Mouse (Mus musculus) kidney, adult 2 months (tissue): ENCODE results near the gene Clec11a. TPM values are rescaled to one million over a fixed set of nuclear protein-coding genes. Genes with fewer than 3 reads are reported as not detected.
A peak's percentile ranks its signal among the peaks of the same experiment; 100 is the strongest.

Experiments used
- DNase-seq: peaks from one replicate; pipeline ENCODE4 v3.0.0; 2021
- H3K27ac ChIP-seq: fragments of 200-500 bp; 2 replicates; pipeline ENCODE4 v1.5.1; 2012; ENCODE audit warnings: low read depth, low read length, control low read depth, inconsistent platforms; ENCODE audit not compliant: insufficient read depth
- H3K27me3 ChIP-seq: fragments of 200-500 bp; replicated peaks from 2 replicates; pipeline ENCODE4 v1.6.1; 2012; ENCODE audit warnings: mild to moderate bottlenecking, moderate library complexity, low read length, inconsistent platforms; ENCODE audit not compliant: control insufficient read depth, insufficient read depth
- H3K36me3 ChIP-seq: fragments of 200-500 bp; 2 replicates; pipeline ENCODE4 v1.6.1; 2012; ENCODE audit warnings: mild to moderate bottlenecking, moderate library complexity, low read length, inconsistent platforms; ENCODE audit not compliant: control insufficient read depth, insufficient read depth
- H3K4me1 ChIP-seq: fragments of 200-500 bp; 2 replicates; pipeline ENCODE4 v1.6.1; 2011; ENCODE audit warnings: low read length; ENCODE audit not compliant: control insufficient read depth, insufficient read depth
- H3K4me3 ChIP-seq: fragments of 200-500 bp; 2 replicates; pipeline ENCODE4 v1.5.1; 2011; ENCODE audit warnings: mild to moderate bottlenecking, low read depth, low read length, control low read depth; ENCODE audit not compliant: insufficient read depth
- CTCF ChIP-seq: fragments of 200-500 bp; conservative IDR thresholded peaks from 2 replicates; pipeline ENCODE4 v1.5.1; 2011; ENCODE audit warnings: low read depth, mild to moderate bottlenecking, control low read depth, low read length, moderate library complexity, mixed read lengths; ENCODE audit not compliant: insufficient read depth, insufficient read length
- POLR2A ChIP-seq: fragments of 200-500 bp; IDR thresholded peaks from one replicate; pipeline ENCODE4 v1.6.1; 2011; ENCODE audit warnings: low read depth, low read length, control low read depth
- WGBS: fragments of 180-500 bp; shearing (Covaris S2); methylation state at CpG from one replicate; pipeline ENCODE4 v1.1.7; 2018; 5-methylcytosine and 5-hydroxymethylcytosine counted together
- polyA plus RNA-seq: library from polyadenylated mRNA; depleted of rRNA; stranded (reverse); fragments of >200 nt; gene quantifications from 2 replicates; pipeline ENCODE4 v1.2.3, GENCODE M21; 2012; rRNA removed

Clec11a gene
- 6.4 and 8.1 TPM in 2 replicates for polyA plus RNA-seq

DNA sequence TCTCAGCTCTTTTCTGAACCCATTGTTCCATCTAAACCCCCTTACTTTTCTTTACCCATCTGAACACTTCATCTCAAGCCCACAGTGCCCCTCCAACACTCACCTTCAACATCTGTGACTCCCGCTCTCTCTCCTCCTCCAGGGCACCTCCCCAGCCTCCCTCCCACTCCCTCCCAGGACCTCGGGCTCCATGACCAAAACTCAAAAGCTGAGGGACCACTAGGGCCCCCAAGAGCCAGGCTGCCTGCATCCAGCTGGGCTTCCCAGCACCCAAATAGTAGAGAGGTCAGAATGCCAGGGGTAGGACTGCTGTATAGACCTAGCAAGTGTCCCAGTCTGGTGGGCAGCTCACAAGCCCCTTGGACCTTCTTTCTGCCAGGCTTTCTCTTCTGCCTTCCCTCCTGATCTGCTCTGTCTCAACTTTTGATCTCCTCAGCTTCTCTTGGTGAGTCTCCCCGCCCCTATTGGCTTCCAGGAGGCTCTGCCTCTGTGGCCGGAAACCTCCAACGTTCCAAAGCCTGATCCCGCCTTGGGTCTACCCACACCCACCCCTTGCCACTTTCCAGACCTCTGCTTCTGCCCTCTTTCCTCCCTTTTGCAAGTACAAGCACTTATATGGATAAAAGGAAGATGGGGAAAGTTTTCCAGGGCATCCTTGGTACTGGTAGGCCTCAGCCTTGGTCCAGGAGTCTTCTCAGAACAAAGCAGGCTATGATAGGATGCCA, at the start of gene Clec11a:
Clec11a (minus strand) TSS at position 387 of the 725 bp plus-strand sequence.
- Histone ChIP-seq H3K36me3 (no peaks in the 10 kb centered on the region), H3K27me3 (peaks cover 3% of the 10 kb centered on the region), H3K4me1 (no peaks in the 10 kb centered on the region), H3K27ac (peak within 1 kb of the TSS; percentile 19; the same call in 1 of the 2 replicates), H3K4me3 (peak within 1 kb of the TSS; percentile 12; the same call in 1 of the 2 replicates)
- DNase-seq: peak; percentile 16
- no peak for TF ChIP-seq POLR2A
- no peak for TF ChIP-seq CTCF
- WGBS: 67% methylated on average over 6 of the region's 6 CpGs

DNA sequence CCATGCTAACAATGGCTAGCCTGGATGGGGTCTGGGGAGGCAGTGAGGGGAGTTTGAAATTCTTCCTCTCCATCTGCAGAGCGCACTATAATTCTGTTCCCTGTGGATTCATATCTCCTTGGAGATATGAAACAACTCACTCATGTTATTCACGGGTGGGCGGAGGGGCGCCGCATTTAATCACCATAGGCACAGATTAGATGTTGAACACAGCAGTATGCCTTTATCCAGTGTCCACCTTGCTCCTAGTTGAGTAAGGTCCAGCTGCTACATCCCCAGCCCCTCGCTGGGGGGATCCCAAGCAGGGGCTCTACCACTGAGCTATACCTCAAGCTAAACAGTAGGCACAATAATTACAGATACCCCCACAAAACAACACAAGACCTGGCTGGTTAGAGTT, 48.7 kb upstream of the Clec11a start:
- WGBS: 79% methylated on average over 6 of the region's 6 CpGs

GRCm38 (mm10) chr7:44353601-44354340, 47.1 kb upstream of the Clec11a start:
- DNase-seq: no peak
- Histone ChIP-seq H3K27ac (no peak overlapping the region), H3K4me1 (no peaks in the 10 kb centered on the region), H3K27me3 (peaks cover 2% of the 10 kb centered on the region; the same call in 1 of the 2 replicates), H3K4me3 (no peak overlapping the region), H3K36me3 (no peaks in the 10 kb centered on the region)
- TF ChIP-seq POLR2A (no peak), CTCF (no peak)
- WGBS: 2% methylated on average over 35 of the region's 35 CpGs

More for the DNA sequence above, 48.7 kb upstream of the Clec11a start:
- no peaks in the 10 kb centered on the region for H3K4me1 ChIP-seq
- H3K4me3 ChIP-seq: no peak overlapping the region
- DNase-seq: no peak
- TF ChIP-seq CTCF (no peak), POLR2A (no peak)
- no peaks in the 10 kb centered on the region for H3K36me3 ChIP-seq
- H3K27me3 ChIP-seq: peaks cover 2% of the 10 kb centered on the region; the same call in 1 of the 2 replicates
- H3K27ac ChIP-seq: no peak overlapping the region

DNA sequence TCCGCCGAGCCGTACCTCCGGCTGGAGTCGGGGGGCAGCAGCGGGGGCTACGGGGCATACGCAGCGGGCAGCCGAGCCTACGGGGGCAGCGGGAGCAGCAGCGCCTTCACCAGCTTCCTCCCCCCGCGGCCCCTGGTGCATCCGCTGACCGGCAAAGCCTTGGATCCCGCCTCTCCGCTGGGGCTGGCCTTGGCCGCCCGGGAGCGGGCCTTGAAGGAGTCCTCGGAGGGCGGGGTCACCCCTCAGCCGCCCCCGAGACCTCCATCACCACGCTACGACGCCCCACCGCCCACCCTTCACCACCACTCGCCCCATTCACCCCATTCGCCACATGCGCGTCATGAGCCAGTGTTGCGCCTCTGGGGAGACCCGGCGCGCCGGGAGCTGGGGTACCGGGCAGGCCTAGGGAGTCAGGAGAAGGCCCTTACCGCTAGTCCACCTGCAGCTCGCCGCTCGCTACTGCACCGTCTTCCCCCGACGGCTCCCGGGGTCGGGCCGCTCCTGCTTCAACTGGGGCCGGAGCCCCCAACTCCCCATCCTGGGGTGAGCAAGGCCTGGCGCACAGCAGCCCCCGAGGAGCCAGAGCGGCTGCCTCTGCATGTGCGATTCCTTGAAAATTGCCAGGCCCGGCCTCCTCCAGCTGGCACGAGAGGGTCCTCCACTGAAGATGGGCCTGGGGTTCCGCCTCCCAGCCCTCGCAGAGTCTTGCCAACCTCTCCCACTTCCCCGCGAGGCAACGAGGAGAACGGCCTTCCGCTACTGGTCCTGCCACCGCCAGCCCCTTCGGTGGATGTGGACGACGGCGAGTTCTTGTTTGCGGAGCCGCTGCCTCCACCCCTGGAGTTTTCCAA, 46.3 kb upstream of the Clec11a start:
- H3K4me1 ChIP-seq: no peaks in the 10 kb centered on the region
- DNase-seq: no peak
- no peaks in the 10 kb centered on the region for H3K36me3 ChIP-seq
- TF ChIP-seq POLR2A (no peak), CTCF (no peak)
- H3K4me3 ChIP-seq: no peak overlapping the region
- WGBS: 3% methylated on average over 71 of the region's 71 CpGs
- no peak overlapping the region for H3K27ac ChIP-seq
- H3K27me3 ChIP-seq: peaks cover 2% of the 10 kb centered on the region; the same call in 1 of the 2 replicates

- Histone ChIP-seq H3K36me3 (no peaks in the 10 kb centered on the region), H3K4me3 (no peak overlapping the region), H3K27ac (no peak overlapping the region), H3K4me1 (no peaks in the 10 kb centered on the region), H3K27me3 (peaks cover 2% of the 10 kb centered on the region; the same call in 1 of the 2 replicates)
- 4% methylated on average over 71 of the region's 71 CpGs for WGBS
- DNase-seq: no peak
- TF ChIP-seq CTCF: no peak
- no peak for TF ChIP-seq POLR2A
Observed at GRCm38 (mm10) chr7:44351881-44352749, 45.4 kb upstream of the Clec11a start.
